Mouse (Mus musculus) hindbrain, embryonic 11.5 days (tissue): ENCODE results near the gene Irf2bpl. TPM values are rescaled to one million over a fixed set of nuclear protein-coding genes. Genes with fewer than 3 reads are reported as not detected.
A peak's percentile ranks its signal among the peaks of the same experiment; 100 is the strongest.

Source experiments
- ATAC-seq: fragments of 200-750 bp; cut with Nextera tagmentation; 2 replicates; pipeline ENCODE4 v1.8.0; 2017; ENCODE audit warnings: mild to moderate bottlenecking, moderate TSS enrichment, moderate library complexity; ENCODE audit not compliant: low FRiP score
- DNase-seq: peaks from one replicate; pipeline ENCODE4 v3.0.0-alpha.2; 2015; ENCODE audit warnings: low spot score
- H3K27ac ChIP-seq: fragments of 300-500 bp; sonication (generic); 2 replicates; pipeline ENCODE4 v1.5.1; 2014; ENCODE audit warnings: mild to moderate bottlenecking, low read depth, low read length
- H3K27me3 ChIP-seq: fragments of 300-500 bp; sonication (generic); 2 replicates; pipeline ENCODE4 v1.6.1; 2014; ENCODE audit warnings: mild to moderate bottlenecking, low read length, moderate library complexity, mixed read lengths; ENCODE audit not compliant: control insufficient read depth, insufficient read depth
- H3K36me3 ChIP-seq: fragments of 300-500 bp; sonication (generic); 2 replicates; pipeline ENCODE4 v1.6.1; 2014; ENCODE audit warnings: mild to moderate bottlenecking, low read length, moderate library complexity, mixed read lengths; ENCODE audit not compliant: control insufficient read depth, insufficient read depth
- H3K4me1 ChIP-seq: fragments of 300-500 bp; sonication (generic); replicated peaks from 2 replicates; pipeline ENCODE4 v1.6.1; 2014; ENCODE audit warnings: low read length, mixed read lengths; ENCODE audit not compliant: control insufficient read depth, insufficient read depth
- H3K4me2 ChIP-seq: fragments of 300-500 bp; sonication (generic); replicated peaks from 2 replicates; pipeline ENCODE4 v1.6.1; 2014; ENCODE audit warnings: mild to moderate bottlenecking, low read depth, low read length
- H3K4me3 ChIP-seq: fragments of 300-500 bp; sonication (generic); 2 replicates; pipeline ENCODE4 v1.5.1; 2014; ENCODE audit warnings: low read depth, low read length
- H3K9ac ChIP-seq: fragments of 300-500 bp; sonication (generic); 2 replicates; pipeline ENCODE4 v1.6.1; 2014; ENCODE audit warnings: low read depth, low read length
- H3K9me3 ChIP-seq: fragments of 300-500 bp; sonication (generic); 2 replicates; pipeline ENCODE4 v1.6.1; 2016; ENCODE audit warnings: low read length; ENCODE audit not compliant: control insufficient read depth
- WGBS: fragments of 180-500 bp; shearing (Covaris S2); extraction: QIAGEN DNeasy Blood & Tissue Kit; methylation state at CpG from one replicate; pipeline ENCODE4 v1.1.7; 2014; 5-methylcytosine and 5-hydroxymethylcytosine counted together
- polyA plus RNA-seq: library from polyadenylated mRNA; unstranded; fragments of >200 nt; fragmentation: Nextera tagmentation; extraction: Ambion mirVana; gene quantifications from 2 replicates; pipeline ENCODE4 v1.2.1, GENCODE M21; 2014

Gene Irf2bpl
- polyA plus RNA-seq, 1 experiment from 2014 or later = 16.0 TPM

GRCm38 (mm10) chr12:86864316-86865020, 20.1 kb downstream of the Irf2bpl start:
- H3K36me3 ChIP-seq = no peaks in the 10 kb centered on the region
- H3K27me3 ChIP-seq = no peaks in the 10 kb centered on the region
- H3K9ac ChIP-seq = no peak overlapping the region
- H3K27ac ChIP-seq = no peak overlapping the region
- no peak overlapping the region for H3K4me2 ChIP-seq
- 88% methylated on average over 5 of the region's 5 CpGs for WGBS
- DNase-seq (no peak), ATAC-seq (no peak)
- no peak overlapping the region for H3K4me3 ChIP-seq
- no peaks in the 10 kb centered on the region for H3K9me3 ChIP-seq
- H3K4me1 ChIP-seq = no peaks in the 10 kb centered on the region; the same call in 1 of the 2 replicates

DNA sequence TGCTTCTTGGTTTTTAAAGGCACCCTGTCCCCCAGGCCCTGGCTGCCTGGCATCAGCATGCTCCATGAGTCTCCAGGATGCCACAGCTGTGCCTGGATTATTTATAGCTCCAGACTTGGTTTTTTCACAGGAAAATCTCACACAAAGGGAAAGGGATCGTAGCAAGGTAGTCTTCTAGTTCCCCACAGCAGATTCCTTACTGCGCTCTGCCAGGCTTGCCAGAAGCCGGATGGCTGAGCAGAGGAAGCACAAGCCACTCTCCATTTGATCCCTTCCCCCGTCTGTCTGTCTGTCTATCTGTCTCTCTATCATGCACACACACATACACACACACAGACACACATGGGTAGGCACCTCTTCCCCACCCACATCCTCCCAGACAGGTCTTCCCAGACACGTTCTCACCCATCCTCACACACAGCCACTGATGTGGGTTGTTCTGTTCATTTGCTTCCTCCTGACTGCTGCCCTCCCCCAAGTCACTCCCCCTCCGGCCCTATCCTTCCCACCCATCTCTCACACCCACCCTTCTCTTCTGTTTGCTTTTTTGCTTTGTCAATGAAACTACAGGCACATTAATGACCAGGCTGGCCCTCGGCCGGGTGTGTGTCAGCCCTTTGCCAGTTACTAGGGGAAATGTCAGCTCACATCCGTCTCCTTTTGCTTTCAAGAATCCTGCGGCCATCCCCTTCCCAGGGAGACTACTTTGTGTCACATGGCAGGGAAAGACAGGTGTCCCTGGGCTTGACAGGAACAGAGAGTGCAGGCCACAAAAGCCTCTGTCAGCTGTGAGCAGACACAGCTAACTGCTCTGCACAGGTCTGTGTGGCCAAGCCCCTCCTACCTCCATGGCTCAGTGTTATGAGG, 24.4 kb downstream of the Irf2bpl start:
- ATAC-seq = no peak

DNA sequence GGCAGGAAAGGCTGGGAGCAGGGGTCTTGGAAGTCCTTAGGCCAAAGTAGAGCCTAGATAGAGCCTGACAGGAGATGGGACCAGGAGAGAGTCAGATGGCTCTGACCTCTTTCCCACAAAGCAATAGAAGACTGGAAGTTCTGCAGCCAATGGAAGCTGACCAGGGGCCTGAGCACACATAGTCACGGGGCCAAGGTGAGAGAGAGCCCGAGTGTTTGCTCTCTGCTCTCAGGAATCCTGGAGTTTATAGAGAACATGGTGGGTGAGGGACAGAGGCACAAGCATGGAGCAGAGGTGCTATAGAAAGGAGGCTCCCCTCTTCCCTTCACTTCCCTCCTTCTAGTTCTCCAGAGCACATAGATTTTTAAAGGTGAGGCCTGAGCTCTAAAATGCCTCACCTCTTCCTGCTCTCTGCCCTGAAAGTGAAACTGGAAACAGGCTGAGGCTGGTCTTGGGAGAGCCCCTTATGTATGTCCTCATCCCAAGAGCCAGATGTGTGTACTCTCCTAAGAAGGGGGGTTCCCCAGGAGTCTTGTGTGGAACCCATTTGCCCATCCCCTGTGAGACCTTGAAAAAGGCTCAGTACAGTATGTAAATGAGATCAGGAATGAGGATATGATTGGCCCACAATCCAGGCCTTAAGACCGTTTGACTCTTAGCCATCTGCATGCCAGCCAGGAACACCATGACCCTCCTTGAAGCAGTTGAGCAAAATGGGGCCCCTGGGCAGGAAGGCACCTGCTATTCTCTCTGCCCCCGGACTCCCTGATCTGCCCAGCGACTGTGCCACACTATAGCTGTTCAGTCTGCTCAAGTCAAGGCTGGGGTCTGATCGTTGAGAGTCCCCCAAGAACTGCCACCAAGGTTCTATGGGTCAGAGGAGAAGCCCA, 25.4 kb downstream of the Irf2bpl start:
- ATAC-seq = no peak
- H3K9ac ChIP-seq = no peak overlapping the region
- H3K4me3 ChIP-seq = no peak overlapping the region
- H3K36me3 ChIP-seq = no peaks in the 10 kb centered on the region
- no peak overlapping the region for H3K4me2 ChIP-seq
- no peaks in the 10 kb centered on the region for H3K27me3 ChIP-seq
- no peak for DNase-seq
- H3K27ac ChIP-seq = no peak overlapping the region
- no peaks in the 10 kb centered on the region; the same call in 1 of the 2 replicates for H3K4me1 ChIP-seq
- H3K9me3 ChIP-seq = no peaks in the 10 kb centered on the region
- WGBS = 79% methylated on average over 6 of the region's 6 CpGs

More for the DNA sequence above, 24.4 kb downstream of the Irf2bpl start:
- no peaks in the 10 kb centered on the region for H3K9me3 ChIP-seq
- WGBS = 61% methylated on average over 10 of the region's 10 CpGs
- H3K4me1 ChIP-seq = no peaks in the 10 kb centered on the region; the same call in 1 of the 2 replicates
- H3K4me2 ChIP-seq = no peak overlapping the region
- peak overlapping the region; percentile 36; the same call in 1 of the 2 replicates for H3K27ac ChIP-seq
- no peaks in the 10 kb centered on the region for H3K36me3 ChIP-seq
- no peaks in the 10 kb centered on the region for H3K27me3 ChIP-seq
- no peak for DNase-seq
- H3K9ac ChIP-seq = no peak overlapping the region
- H3K4me3 ChIP-seq = no peak overlapping the region

- WGBS = 94% methylated on average over 4 of the region's 4 CpGs
Measured at GRCm38 (mm10) chr12:86858498-86858897, 26.1 kb downstream of the Irf2bpl start.

DNA sequence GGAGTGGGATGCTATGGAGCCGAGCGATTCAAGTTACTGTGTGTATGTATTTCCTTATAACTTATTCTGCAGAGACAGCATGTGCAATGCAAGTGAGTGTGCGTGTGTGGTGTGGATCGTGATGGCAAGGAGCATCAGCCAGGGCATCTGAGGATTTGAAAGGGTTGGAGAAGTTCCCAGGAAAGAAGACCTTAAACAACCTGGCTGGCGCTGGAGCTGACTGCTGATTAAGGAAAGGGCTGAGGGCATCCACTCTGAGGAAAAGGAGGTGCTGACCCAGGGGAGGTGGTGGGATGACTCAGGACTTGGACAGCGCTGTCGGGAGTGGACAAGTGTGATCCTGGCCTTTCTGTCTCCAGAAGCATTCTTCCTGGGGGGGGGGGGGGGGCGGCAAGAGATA, 27.3 kb downstream of the Irf2bpl start:
- H3K27ac ChIP-seq = no peak overlapping the region
- no peaks in the 10 kb centered on the region for H3K27me3 ChIP-seq
- no peaks in the 10 kb centered on the region for H3K36me3 ChIP-seq
- DNase-seq = no peak
- H3K9ac ChIP-seq = no peak overlapping the region
- H3K4me3 ChIP-seq = no peak overlapping the region
- 91% methylated on average over 8 of the region's 8 CpGs for WGBS
- ATAC-seq = no peak
- no peaks in the 10 kb centered on the region; the same call in 1 of the 2 replicates for H3K4me1 ChIP-seq
- no peaks in the 10 kb centered on the region for H3K9me3 ChIP-seq
- no peak overlapping the region for H3K4me2 ChIP-seq

More at GRCm38 (mm10) chr12:86858498-86858897, 26.1 kb downstream of the Irf2bpl start:
- ATAC-seq (no peak), DNase-seq (no peak)
- no peak overlapping the region for H3K9ac ChIP-seq
- H3K9me3 ChIP-seq = no peaks in the 10 kb centered on the region
- no peaks in the 10 kb centered on the region for H3K27me3 ChIP-seq
- H3K27ac ChIP-seq = no peak overlapping the region
- H3K4me2 ChIP-seq = no peak overlapping the region
- no peak overlapping the region for H3K4me3 ChIP-seq
- no peaks in the 10 kb centered on the region for H3K36me3 ChIP-seq
- H3K4me1 ChIP-seq = no peaks in the 10 kb centered on the region; the same call in 1 of the 2 replicates

GRCm38 (mm10) chr12:86855670-86856069, 28.9 kb downstream of the Irf2bpl start:
- Histone ChIP-seq H3K27me3 (no peaks in the 10 kb centered on the region), H3K9ac (no peak overlapping the region), H3K4me2 (peak overlapping the region; percentile 13; the same call in 1 of the 2 replicates), H3K4me3 (no peak overlapping the region), H3K27ac (no peak overlapping the region), H3K9me3 (no peaks in the 10 kb centered on the region), H3K4me1 (peaks cover 3% of the 10 kb centered on the region), H3K36me3 (no peaks in the 10 kb centered on the region)
- 7% methylated on average over 11 of the region's 11 CpGs for WGBS
- DNase-seq = peak; percentile 82
- peak; percentile 85 for ATAC-seq

DNA sequence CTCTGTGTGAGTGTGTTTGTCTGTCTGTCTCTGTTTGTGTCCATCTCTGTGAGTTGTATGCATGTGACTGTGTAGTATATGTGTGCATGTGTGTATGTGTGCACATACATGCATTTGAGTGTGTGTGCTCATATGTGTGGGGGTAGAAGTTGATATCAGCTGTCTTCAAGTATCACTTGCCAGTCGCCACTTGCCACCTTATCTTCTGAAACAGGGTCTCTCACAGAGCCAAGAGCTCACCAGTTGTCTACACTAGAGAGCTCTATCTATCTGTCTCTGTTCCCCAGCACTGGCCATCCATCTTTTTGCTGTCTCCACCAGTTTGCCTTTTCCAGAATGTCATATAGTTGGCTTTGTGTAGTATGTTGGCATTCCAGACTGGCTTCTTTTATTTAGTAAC, 31.1 kb downstream of the Irf2bpl start:
- WGBS = 81% methylated on average over 1 of the region's 1 CpGs
- H3K4me1 ChIP-seq = peaks cover 9% of the 10 kb centered on the region; the same call in 1 of the 2 replicates
- H3K4me2 ChIP-seq = no peak overlapping the region
- H3K4me3 ChIP-seq = no peak overlapping the region
- no peaks in the 10 kb centered on the region for H3K9me3 ChIP-seq
- H3K27ac ChIP-seq = no peak overlapping the region
- DNase-seq = no peak
- no peak overlapping the region for H3K9ac ChIP-seq
- no peaks in the 10 kb centered on the region for H3K27me3 ChIP-seq
- no peak for ATAC-seq
- no peaks in the 10 kb centered on the region for H3K36me3 ChIP-seq

- Histone ChIP-seq H3K36me3 (no peaks in the 10 kb centered on the region), H3K4me3 (no peak overlapping the region), H3K9ac (no peak overlapping the region), H3K27ac (no peak overlapping the region), H3K4me1 (peaks cover 9% of the 10 kb centered on the region; the same call in 1 of the 2 replicates), H3K4me2 (no peak overlapping the region), H3K9me3 (no peaks in the 10 kb centered on the region), H3K27me3 (no peaks in the 10 kb centered on the region)
- DNase-seq (no peak), ATAC-seq (no peak)
Measured at GRCm38 (mm10) chr12:86851313-86851712, 33.3 kb downstream of the Irf2bpl start.
